Mouse (Mus musculus) heart, postnatal 0 days (tissue): ENCODE results near the gene Egfl8. TPM values are rescaled to one million over a fixed set of nuclear protein-coding genes. Genes with fewer than 3 reads are reported as not detected.
A peak's percentile ranks its signal among the peaks of the same experiment; 100 is the strongest.

ENCODE experiments used
- ATAC-seq: fragments of 200-750 bp; cut with Nextera tagmentation; 2 replicates; pipeline ENCODE4 v1.8.0; 2017; ENCODE audit warnings: low read depth, moderate number of reproducible peaks, moderate library complexity; ENCODE audit not compliant: insufficient read depth
- DNase-seq: peaks from one replicate; pipeline ENCODE4 v3.0.0-alpha.2; 2016; ENCODE audit warnings: low spot score
- H3K27ac ChIP-seq: fragments of 300-500 bp; sonication (generic); 2 replicates; pipeline ENCODE4 v1.5.1; 2014; ENCODE audit warnings: low read depth, mild to moderate bottlenecking
- H3K27me3 ChIP-seq: fragments of 300-500 bp; sonication (generic); 2 replicates; pipeline ENCODE4 v1.6.1; 2014; ENCODE audit warnings: low read length, mixed read lengths; ENCODE audit not compliant: control insufficient read depth, insufficient read depth
- H3K36me3 ChIP-seq: fragments of 300-500 bp; sonication (generic); replicated peaks from 2 replicates; pipeline ENCODE4 v1.6.1; 2014; ENCODE audit warnings: low read length, mixed read lengths; ENCODE audit not compliant: control insufficient read depth, insufficient read depth
- H3K4me1 ChIP-seq: fragments of 300-500 bp; sonication (generic); 2 replicates; pipeline ENCODE4 v1.6.1; 2014; ENCODE audit warnings: antibody characterized with exemption; ENCODE audit not compliant: control insufficient read depth, insufficient read depth
- H3K4me2 ChIP-seq: fragments of 300-500 bp; sonication (generic); 2 replicates; pipeline ENCODE4 v1.6.1; 2014; ENCODE audit warnings: low read depth, mild to moderate bottlenecking, low read length, moderate library complexity
- H3K4me3 ChIP-seq: fragments of 300-500 bp; sonication (generic); 2 replicates; pipeline ENCODE4 v1.5.1; 2014; ENCODE audit warnings: low read depth, low read length
- H3K9ac ChIP-seq: fragments of 300-500 bp; sonication (generic); replicated peaks from 2 replicates; pipeline ENCODE4 v1.6.1; 2014; ENCODE audit warnings: low read depth, low read length, mixed read lengths
- H3K9me3 ChIP-seq: fragments of 300-500 bp; sonication (generic); replicated peaks from 2 replicates; pipeline ENCODE4 v1.6.1; 2016; ENCODE audit warnings: low read length; ENCODE audit not compliant: control insufficient read depth
- CTCF ChIP-seq: IDR thresholded peaks from 2 replicates; pipeline ENCODE4 v1.5.1; 2016; ENCODE audit warnings: antibody characterized with exemption, control low read depth, low read depth
- EP300 ChIP-seq: IDR thresholded peaks from 2 replicates; pipeline ENCODE4 v1.6.1; 2016; ENCODE audit warnings: antibody characterized with exemption, low read depth
- WGBS: fragments of 180-500 bp; shearing (Covaris S2); extraction: QIAGEN DNeasy Blood & Tissue Kit; methylation state at CpG from one replicate; pipeline ENCODE4 v1.1.7; 2014; 5-methylcytosine and 5-hydroxymethylcytosine counted together
- polyA plus RNA-seq: library from polyadenylated mRNA; unstranded; fragments of >200 nt; fragmentation: Nextera tagmentation; extraction: Ambion mirVana; gene quantifications from 2 replicates; pipeline ENCODE4 v1.2.1, GENCODE M21; 2015
- total RNA-seq: library from RNA; depleted of rRNA; stranded (reverse); fragments of >200 nt; gene quantifications from 2 replicates; pipeline ENCODE4 v1.2.3, GENCODE M21; 2014; ENCODE audit warnings: low replicate concordance

Egfl8 gene
- total and polyA plus RNA-seq, 2 experiments from 2014 or later = 0.15 to 0.97 TPM

DNA sequence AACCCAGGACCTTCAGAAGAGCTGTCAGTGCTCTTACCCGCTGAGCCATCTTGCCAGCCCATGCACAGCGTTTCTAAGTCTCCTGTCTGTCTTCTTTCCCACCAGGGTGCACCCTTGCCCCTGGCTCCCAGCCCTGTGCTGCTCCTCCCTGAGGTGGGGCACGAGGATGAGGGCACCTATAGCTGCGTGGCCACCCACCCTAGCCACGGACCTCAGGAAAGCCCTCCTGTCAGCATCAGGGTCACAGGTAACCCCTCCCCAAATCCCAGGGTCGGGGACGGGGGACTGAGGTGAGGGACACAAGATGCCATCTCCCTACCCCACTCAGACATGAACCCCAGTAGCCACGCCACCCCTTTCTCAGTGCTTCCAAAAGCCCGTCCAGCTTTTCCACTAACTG is 15.9 kb downstream of the Egfl8 start:
- no peak for ATAC-seq
- H3K4me3 ChIP-seq = no peak overlapping the region
- H3K36me3 ChIP-seq = peaks cover 37% of the 10 kb centered on the region
- TF ChIP-seq EP300 (no peak), CTCF (no peak)
- H3K4me2 ChIP-seq = no peak overlapping the region
- H3K9ac ChIP-seq = no peak overlapping the region
- H3K9me3 ChIP-seq = no peaks in the 10 kb centered on the region
- H3K4me1 ChIP-seq = peaks cover 13% of the 10 kb centered on the region
- DNase-seq = no peak
- no peak overlapping the region for H3K27ac ChIP-seq
- no peaks in the 10 kb centered on the region for H3K27me3 ChIP-seq
- WGBS = 72% methylated on average over 9 of the region's 9 CpGs

DNA sequence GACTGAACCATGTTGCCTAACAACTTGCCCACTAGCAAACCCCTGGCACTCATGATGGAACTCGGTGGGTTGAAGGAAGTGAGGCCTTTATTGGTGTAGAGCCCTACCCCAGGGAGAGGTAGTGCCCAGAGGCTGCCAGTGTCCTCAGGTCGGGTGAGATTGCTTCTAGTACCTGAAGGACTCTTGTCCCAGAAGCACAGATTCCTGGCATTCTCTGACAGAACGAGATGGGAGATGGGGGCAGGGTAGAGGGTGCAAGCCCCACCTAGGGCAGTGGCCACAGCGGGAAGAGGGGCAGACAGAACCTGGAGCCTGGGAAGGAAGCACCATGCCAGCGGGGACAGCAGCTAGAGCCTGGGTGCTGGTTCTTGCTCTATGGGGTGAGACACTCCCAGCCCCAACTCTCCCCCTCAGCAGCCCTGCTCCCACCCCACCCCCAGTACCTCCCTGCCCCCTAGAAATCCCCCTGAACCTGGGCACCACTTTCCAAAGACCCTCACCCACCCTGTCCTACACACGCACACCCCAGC is 18.1 kb downstream of the Egfl8 start, which contains the start of gene Ager:
Gene Ager (plus strand): TSS at position 297 of the 530 bp plus-strand sequence.
- no peaks in the 10 kb centered on the region for H3K9me3 ChIP-seq
- no peak for DNase-seq
- H3K36me3 ChIP-seq = peaks cover 43% of the 10 kb centered on the region
- WGBS = 11% methylated on average over 6 of the region's 6 CpGs
- no peak for TF ChIP-seq CTCF
- TF ChIP-seq EP300 = no peak
- H3K4me3 ChIP-seq = no peak within 1 kb of the TSS
- peaks cover 19% of the 10 kb centered on the region for H3K4me1 ChIP-seq
- 0 out of 2 replicates have a peak within 1 kb of the TSS, but pooled peaks have one; percentile 30 for H3K9ac ChIP-seq
- no peak within 1 kb of the TSS for H3K27ac ChIP-seq
- ATAC-seq = no peak
- H3K4me2 ChIP-seq = no peak within 1 kb of the TSS
- no peaks in the 10 kb centered on the region for H3K27me3 ChIP-seq

DNA sequence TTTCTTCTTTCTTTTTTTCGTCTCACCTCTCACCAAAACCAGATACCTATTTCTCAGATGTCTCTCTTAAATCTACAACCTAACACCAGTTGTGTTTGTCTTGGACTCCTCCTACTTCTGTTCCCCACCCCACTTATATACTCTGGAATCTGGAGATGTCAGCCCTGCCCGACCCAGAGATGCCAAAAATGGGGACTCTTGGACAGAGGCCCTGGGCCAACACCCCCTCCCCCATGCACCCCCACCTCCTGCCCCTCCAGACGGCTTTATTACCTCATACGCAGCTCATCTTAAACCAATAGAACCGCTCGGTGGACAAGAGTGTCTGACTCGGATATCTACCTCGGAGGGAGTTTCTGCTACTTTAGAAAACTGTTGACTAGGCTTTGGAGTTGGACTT is 19.7 kb downstream of the Egfl8 start:
- Histone ChIP-seq H3K9ac (no peak overlapping the region), H3K27ac (no peak overlapping the region), H3K36me3 (peaks cover 36% of the 10 kb centered on the region), H3K4me3 (no peak overlapping the region), H3K27me3 (no peaks in the 10 kb centered on the region), H3K4me1 (peaks cover 20% of the 10 kb centered on the region), H3K9me3 (no peaks in the 10 kb centered on the region), H3K4me2 (no peak overlapping the region)
- WGBS = 66% methylated on average over 8 of the region's 8 CpGs
- TF ChIP-seq CTCF (no peak), EP300 (no peak)
- ATAC-seq (no peak), DNase-seq (no peak)

DNA sequence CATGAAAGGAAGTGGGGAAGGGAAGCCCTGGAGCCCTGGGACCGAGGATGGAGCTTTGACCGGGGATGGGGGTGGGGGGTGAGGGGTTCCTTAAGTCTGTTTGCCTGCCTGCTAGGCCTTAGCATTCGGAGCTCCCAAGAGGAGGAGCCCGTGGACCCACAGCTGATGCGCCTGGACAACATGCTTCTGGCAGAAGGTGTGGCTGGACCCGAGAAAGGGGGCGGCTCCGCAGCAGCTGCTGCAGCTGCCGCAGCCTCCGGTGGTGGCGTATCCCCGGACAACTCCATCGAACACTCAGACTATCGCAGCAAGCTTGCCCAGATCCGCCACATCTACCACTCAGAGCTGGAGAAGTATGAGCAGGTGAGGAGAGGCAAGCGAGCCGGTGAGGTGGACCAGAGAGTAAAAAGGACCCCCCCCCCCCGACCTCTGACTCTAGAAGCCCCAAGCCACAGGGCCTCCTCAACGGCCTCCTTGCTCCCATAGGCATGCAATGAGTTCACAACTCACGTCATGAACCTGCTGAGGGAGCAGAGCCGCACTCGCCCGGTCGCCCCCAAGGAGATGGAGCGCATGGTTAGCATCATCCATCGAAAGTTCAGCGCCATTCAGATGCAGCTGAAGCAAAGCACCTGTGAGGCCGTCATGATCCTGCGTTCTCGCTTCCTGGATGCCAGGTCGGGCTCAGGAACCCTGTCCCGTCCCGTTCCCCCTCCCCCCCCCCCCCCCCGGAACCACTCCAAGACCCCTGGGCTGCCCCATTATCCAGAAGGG is 21.8 kb downstream of the Egfl8 start:
- DNase-seq (no peak), ATAC-seq (no peak)
- Histone ChIP-seq H3K9ac (peak overlapping the region; percentile 91; the same call in 1 of the 2 replicates), H3K9me3 (no peaks in the 10 kb centered on the region), H3K4me2 (peak overlapping the region; percentile 79), H3K27me3 (no peaks in the 10 kb centered on the region), H3K4me3 (peak overlapping the region; percentile 87), H3K4me1 (peaks cover 26% of the 10 kb centered on the region), H3K27ac (peak overlapping the region; percentile 93), H3K36me3 (peaks cover 24% of the 10 kb centered on the region)
- TF ChIP-seq CTCF (no peak), EP300 (no peak)
- 58% methylated on average over 33 of the region's 34 CpGs for WGBS

DNA sequence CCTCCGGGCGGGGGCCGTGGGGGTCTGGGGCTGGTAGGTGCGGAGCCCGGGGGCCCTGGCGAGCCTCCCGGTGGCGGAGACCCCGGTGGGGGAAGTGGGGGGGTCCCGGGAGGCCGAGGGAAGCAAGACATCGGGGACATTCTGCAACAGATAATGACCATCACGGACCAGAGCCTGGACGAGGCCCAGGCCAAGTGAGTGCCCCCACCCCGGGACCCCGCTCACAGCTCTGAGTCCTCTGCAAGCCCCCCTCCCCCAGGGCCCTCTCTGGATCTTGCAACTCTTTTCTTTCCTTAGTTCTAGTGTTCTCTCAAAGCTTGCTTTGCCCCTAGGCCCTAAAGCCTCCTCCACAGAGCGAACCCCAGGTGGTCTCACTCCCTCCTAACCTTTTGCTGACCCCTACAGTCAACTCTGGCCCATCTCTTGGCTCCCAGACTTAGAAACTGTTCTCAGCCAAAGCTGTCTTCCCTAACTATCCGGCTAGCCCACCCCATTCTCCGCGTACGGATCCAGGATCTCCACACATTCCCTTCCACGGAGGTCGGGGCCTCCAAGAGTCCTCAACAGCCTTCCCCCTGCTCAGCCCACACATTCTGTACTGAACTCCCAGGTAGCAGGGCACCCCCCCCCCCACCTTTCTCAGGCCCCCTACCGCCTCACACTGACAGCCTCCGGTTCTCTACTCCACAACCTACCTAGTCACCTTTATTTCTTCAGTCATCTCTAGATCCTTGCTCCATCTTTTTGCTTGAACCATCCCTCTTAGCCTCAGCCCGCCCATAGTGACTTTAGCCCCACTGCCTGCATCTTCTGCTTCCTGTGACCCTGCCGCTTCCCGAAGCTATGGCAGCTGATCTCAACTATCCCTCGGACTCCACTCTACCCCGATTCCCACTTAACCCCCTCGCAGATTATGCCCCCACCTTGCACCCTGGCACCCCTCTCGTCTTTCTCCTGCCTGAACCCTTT is 22.9 kb downstream of the Egfl8 start:
- ATAC-seq (no peak), DNase-seq (no peak)
- TF ChIP-seq EP300 (no peak), CTCF (no peak)
- H3K27me3 ChIP-seq = no peaks in the 10 kb centered on the region
- peak overlapping the region; percentile 91 for H3K9ac ChIP-seq
- H3K9me3 ChIP-seq = no peaks in the 10 kb centered on the region
- peak overlapping the region; percentile 93 for H3K27ac ChIP-seq
- 1% methylated on average over 30 of the region's 32 CpGs for WGBS
- H3K4me2 ChIP-seq = peak overlapping the region; percentile 79
- H3K36me3 ChIP-seq = peaks cover 24% of the 10 kb centered on the region
- peaks cover 36% of the 10 kb centered on the region for H3K4me1 ChIP-seq
- peak overlapping the region; percentile 87 for H3K4me3 ChIP-seq
